Mouse (Mus musculus) liver, embryonic 14.5 days (tissue): ENCODE data around the gene Fndc9.

Experiments used
- CTCF ChIP-seq: IDR thresholded peaks from 2 replicates; pipeline ENCODE4 v1.5.1; 2016; ENCODE audit warnings: antibody characterized with exemption, low read depth, control low read depth
- EP300 ChIP-seq: IDR thresholded peaks from 2 replicates; pipeline ENCODE4 v1.6.1; 2016; ENCODE audit warnings: antibody characterized with exemption, low read depth

DNA sequence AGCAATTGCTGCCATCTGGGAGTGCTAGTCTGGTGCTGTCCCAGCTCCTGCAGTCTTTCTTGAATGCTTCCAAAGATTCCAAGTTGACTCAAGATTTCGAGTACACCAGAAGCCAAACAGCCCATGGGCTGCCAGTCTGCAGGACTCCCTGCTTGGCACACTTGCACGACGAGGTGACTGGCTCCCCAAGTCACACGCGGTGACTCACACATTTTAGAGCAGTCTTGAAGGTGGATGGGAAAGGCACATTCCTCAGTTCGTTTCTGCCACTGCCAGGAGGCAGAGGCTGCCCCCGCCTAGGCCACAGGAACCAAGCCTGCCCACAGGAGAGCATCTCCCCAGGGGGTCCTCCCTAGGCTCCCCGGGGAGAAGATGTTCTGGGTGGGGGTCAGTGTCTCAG, 10.6 kb downstream of the Fndc9 start:
- TF ChIP-seq CTCF (no peak), EP300 (no peak)
